8 mouse cellular contexts compared by ENCODE assay signal in genomic region chr4:149485825-149486206, GRCm38 (mm10). TPM values are rescaled to one million over a fixed set of nuclear protein-coding genes. Genes with fewer than 3 reads are reported as not detected.
DNase-seq lines count a peak whose midpoint lies in the region; ATAC-seq and TF ChIP-seq lines count a peak whose summit lies in the region.

No protein-coding gene starts in this region.

- H3K9ac ChIP-seq in hindbrain, embryonic 15.5 days, result peak overlapping the region; percentile 72
- peak overlapping the region; percentile 80 for H3K9ac ChIP-seq in liver, embryonic 14.5 days (replicated peaks)
- H3K9ac ChIP-seq in neural tube, embryonic 13.5 days, result peak overlapping the region; percentile 79

- TF ChIP-seq CTCF in liver, embryonic 14.5 days (IDR thresholded peaks at IDR 0.05; ENCODE audit: low read depth), result peak; percentile 23; the same call in 1 of the 2 replicates

- peak overlapping the region; percentile 77 for H3K4me3 ChIP-seq in hindbrain, embryonic 15.5 days
- H3K4me3 ChIP-seq in liver, embryonic 14.5 days (ENCODE audit: insufficient read depth in 1 of 2, low read depth in 2 of 2, low read length in 2 of 2), result peak overlapping the region; percentile 62 to 78
- H3K4me3 ChIP-seq in neural tube, embryonic 13.5 days, result peak overlapping the region; percentile 75

- H3K4me1 ChIP-seq in hindbrain, embryonic 15.5 days (replicated peaks), result peaks cover 25% of the 10 kb centered on the region
- H3K4me1 ChIP-seq in liver, embryonic 14.5 days (replicated peaks; ENCODE audit: control insufficient read depth in 2 of 2, insufficient read depth in 2 of 2, low read length in 1 of 2), result peaks cover 6 to 7% of the 10 kb centered on the region in 2 experiments
- H3K4me1 ChIP-seq in neural tube, embryonic 13.5 days (replicated peaks), result peaks cover 31% of the 10 kb centered on the region

- H3K27me3 ChIP-seq in hindbrain, embryonic 15.5 days, result no peaks in the 10 kb centered on the region
- H3K27me3 ChIP-seq in liver, embryonic 14.5 days (ENCODE audit: control insufficient read depth, insufficient read depth, low read length), result no peaks in the 10 kb centered on the region
- no peaks in the 10 kb centered on the region for H3K27me3 ChIP-seq in neural tube, embryonic 13.5 days

- under 1% methylated on average over 10 of the region's 10 CpGs for WGBS in hindbrain, embryonic 15.5 days
- WGBS in liver, embryonic 14.5 days (ENCODE audit: insufficient replicate concordance), result under 1% methylated on average over 10 of the region's 10 CpGs
- 1% methylated on average over 10 of the region's 10 CpGs for WGBS in neural tube, embryonic 13.5 days

- peak overlapping the region; percentile 87 for H3K4me2 ChIP-seq in hindbrain, embryonic 15.5 days
- H3K4me2 ChIP-seq in liver, embryonic 14.5 days (ENCODE audit: low read depth), result peak overlapping the region; percentile 80
- H3K4me2 ChIP-seq in neural tube, embryonic 13.5 days, result peak overlapping the region; percentile 71

- peak; percentile 12 for DNase-seq in kidney, adult 11 months
- DNase-seq in kidney, adult 18-20 months, result no peak
- DNase-seq in ZHBTc4 (ENCODE audit: low read depth, low spot score), result peak; percentile 36
- DNase-seq in fibroblast of lung, adult 2 months (ENCODE audit: low read depth), result peak; percentile 19
- peak in 2 of 3 experiments; percentile 28 to 29 for DNase-seq in liver, embryonic 14.5 days (ENCODE audit: low read depth in 3 of 3, low spot score in 3 of 3)
- no peak for DNase-seq in ovary, postnatal 14 days (ENCODE audit: low spot score)

- peak overlapping the region; percentile 71 for H3K27ac ChIP-seq in hindbrain, embryonic 15.5 days (replicated peaks)
- H3K27ac ChIP-seq in liver, embryonic 14.5 days, result peak overlapping the region; percentile 42
- H3K27ac ChIP-seq in neural tube, embryonic 13.5 days (replicated peaks), result no peak overlapping the region; the same call in 1 of the 2 replicates

- no peak for TF ChIP-seq EP300 in liver, embryonic 14.5 days (IDR thresholded peaks at IDR 0.05; ENCODE audit: low read depth)

- no peak for ATAC-seq in hindbrain, embryonic 15.5 days (ENCODE audit: low FRiP score, low read depth)
- no peak for ATAC-seq in liver, embryonic 14.5 days (ENCODE audit: insufficient read depth)
- ATAC-seq in neural tube, embryonic 13.5 days (ENCODE audit: low read depth), result no peak; the same call in 1 of the 2 replicates

- H3K9me3 ChIP-seq in hindbrain, embryonic 15.5 days, result no peaks in the 10 kb centered on the region
- no peaks in the 10 kb centered on the region for H3K9me3 ChIP-seq in liver, embryonic 14.5 days (ENCODE audit: control insufficient read depth, low read length)
- no peaks in the 10 kb centered on the region for H3K9me3 ChIP-seq in neural tube, embryonic 13.5 days

- H3K36me3 ChIP-seq in hindbrain, embryonic 15.5 days, result peaks cover 35% of the 10 kb centered on the region
- H3K36me3 ChIP-seq in liver, embryonic 14.5 days (replicated peaks; ENCODE audit: control insufficient read depth, insufficient read depth, low read depth), result peaks cover 8% of the 10 kb centered on the region
- H3K36me3 ChIP-seq in neural tube, embryonic 13.5 days, result peaks cover 40% of the 10 kb centered on the region

RNA-seq across cellular contexts. Expression of gene Lzic, which starts 0.8 kb away (rescaled TPM):
- 39.4 and 40.8 TPM in 2 replicates for polyA plus RNA-seq in hindbrain, embryonic 15.5 days (2015; fragmentation: Nextera tagmentation; extraction: Ambion mirVana)
- polyA plus RNA-seq in liver, embryonic 14.5 days (2012; rRNA removed), result 5.6 and 9.1 TPM in 2 replicates
- polyA plus RNA-seq in liver, embryonic 14.5 days (2014; fragmentation: Nextera tagmentation; extraction: Ambion mirVana), result 14.9 and 15.5 TPM in 2 replicates
- polyA plus RNA-seq in neural tube, embryonic 13.5 days (2015; fragmentation: Nextera tagmentation; extraction: Ambion mirVana), result 44.7 and 47.7 TPM in 2 replicates

RNA-seq across cellular contexts. Expression of gene Nmnat1, which starts 0.8 kb away (rescaled TPM):
- polyA plus RNA-seq in hindbrain, embryonic 15.5 days (2015; fragmentation: Nextera tagmentation; extraction: Ambion mirVana), result 8.8 and 9.3 TPM in 2 replicates
- 3.2 and 3.8 TPM in 2 replicates for polyA plus RNA-seq in liver, embryonic 14.5 days (2012; rRNA removed)
- polyA plus RNA-seq in liver, embryonic 14.5 days (2014; fragmentation: Nextera tagmentation; extraction: Ambion mirVana), result 4.7 and 5.9 TPM in 2 replicates
- polyA plus RNA-seq in neural tube, embryonic 13.5 days (2015; fragmentation: Nextera tagmentation; extraction: Ambion mirVana), result 8.7 and 11.0 TPM in 2 replicates

RNA-seq across cellular contexts. Expression of gene Tmem274, which starts 8.6 kb away (rescaled TPM):
- polyA plus RNA-seq in hindbrain, embryonic 15.5 days (2015; fragmentation: Nextera tagmentation; extraction: Ambion mirVana), result 0.37 and 0.52 TPM in 2 replicates
- polyA plus RNA-seq in liver, embryonic 14.5 days (2012; rRNA removed), result not detected in 2 replicates
- polyA plus RNA-seq in liver, embryonic 14.5 days (2014; fragmentation: Nextera tagmentation; extraction: Ambion mirVana), result not detected in 2 replicates
- not detected in 2 replicates for polyA plus RNA-seq in neural tube, embryonic 13.5 days (2015; fragmentation: Nextera tagmentation; extraction: Ambion mirVana)

RNA-seq across cellular contexts. Expression of gene Rbp7, which starts 31.0 kb away (rescaled TPM):
- polyA plus RNA-seq in hindbrain, embryonic 15.5 days (2015; fragmentation: Nextera tagmentation; extraction: Ambion mirVana), result not detected in 2 replicates
- not detected in 2 replicates for polyA plus RNA-seq in liver, embryonic 14.5 days (2012; rRNA removed)
- not detected in 2 replicates for polyA plus RNA-seq in liver, embryonic 14.5 days (2014; fragmentation: Nextera tagmentation; extraction: Ambion mirVana)
- not detected in 2 replicates for polyA plus RNA-seq in neural tube, embryonic 13.5 days (2015; fragmentation: Nextera tagmentation; extraction: Ambion mirVana)

RNA-seq across cellular contexts. Expression of gene Ctnnbip1, which starts 32.2 kb away (rescaled TPM):
- polyA plus RNA-seq in hindbrain, embryonic 15.5 days (2015; fragmentation: Nextera tagmentation; extraction: Ambion mirVana), result 101 and 105 TPM in 2 replicates
- 1.5 and 2.2 TPM in 2 replicates for polyA plus RNA-seq in liver, embryonic 14.5 days (2012; rRNA removed)
- polyA plus RNA-seq in liver, embryonic 14.5 days (2014; fragmentation: Nextera tagmentation; extraction: Ambion mirVana), result 4.0 and 4.2 TPM in 2 replicates
- polyA plus RNA-seq in neural tube, embryonic 13.5 days (2015; fragmentation: Nextera tagmentation; extraction: Ambion mirVana), result 78.3 and 79.0 TPM in 2 replicates

Comparison
In these comparisons a context has a peak if more than half of its experiments do, and no peak if none do; other contexts are left out.
1. DNase-seq: peak in kidney, adult 11 months (single experiment), ZHBTc4 (single experiment), fibroblast of lung, adult 2 months (single experiment) and liver, embryonic 14.5 days (2 of 3); none in kidney, adult 18-20 months (single experiment) and ovary, postnatal 14 days (single experiment).
2. Peak in every context shown above with its lines, with median percentiles within 50 percentile points of each other: H3K4me2 ChIP-seq, H3K4me3 ChIP-seq and H3K9ac ChIP-seq.